Mouse (Mus musculus) layer of hippocampus, adult 9-11 months (tissue): Measurements from ENCODE around the gene Alkbh1.

Source experiments
- DNase-seq: peaks from one replicate; pipeline ENCODE4 v3.0.0; 2022

The Alkbh1 gene

DNA sequence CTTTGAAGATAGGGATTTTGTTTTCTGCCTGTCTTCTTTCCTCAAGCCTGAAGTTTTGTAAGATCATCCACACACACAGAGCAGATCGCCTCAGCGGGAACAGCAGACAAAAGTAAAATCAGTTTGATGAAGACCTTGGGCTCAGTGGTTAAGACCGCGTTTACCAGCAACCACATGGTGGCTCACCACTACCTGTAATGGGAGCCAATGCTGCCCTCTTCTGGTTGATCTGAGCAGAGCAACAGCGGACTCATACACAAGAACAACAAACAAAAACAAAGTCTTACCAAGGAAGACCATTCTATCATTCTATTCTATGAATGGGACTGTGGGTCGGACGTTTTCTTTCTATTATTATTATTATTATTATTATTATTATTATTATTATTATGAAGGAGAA lies 27.1 kb downstream of the Alkbh1 start:
- DNase-seq = peak; percentile 17

DNA sequence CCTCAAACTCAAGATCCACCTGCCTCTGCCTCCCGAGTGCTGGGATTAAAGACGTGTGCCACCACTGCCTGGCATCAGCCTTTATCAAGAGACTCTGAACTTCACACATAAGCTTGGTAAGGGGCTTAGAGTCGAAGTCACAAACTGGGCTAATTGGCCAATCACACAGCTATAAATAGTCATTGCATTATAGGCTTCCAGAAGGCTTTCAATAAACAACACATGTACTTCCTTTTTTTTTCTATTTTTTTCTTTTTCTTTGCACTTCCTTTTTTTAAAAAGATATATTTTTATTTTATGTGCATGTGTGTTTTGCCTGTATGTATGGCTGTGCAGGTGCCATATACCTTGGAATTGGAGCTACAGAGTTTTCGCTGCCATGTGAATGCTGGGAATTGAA lies 28.5 kb downstream of the Alkbh1 start:
- DNase-seq = no peak

DNA sequence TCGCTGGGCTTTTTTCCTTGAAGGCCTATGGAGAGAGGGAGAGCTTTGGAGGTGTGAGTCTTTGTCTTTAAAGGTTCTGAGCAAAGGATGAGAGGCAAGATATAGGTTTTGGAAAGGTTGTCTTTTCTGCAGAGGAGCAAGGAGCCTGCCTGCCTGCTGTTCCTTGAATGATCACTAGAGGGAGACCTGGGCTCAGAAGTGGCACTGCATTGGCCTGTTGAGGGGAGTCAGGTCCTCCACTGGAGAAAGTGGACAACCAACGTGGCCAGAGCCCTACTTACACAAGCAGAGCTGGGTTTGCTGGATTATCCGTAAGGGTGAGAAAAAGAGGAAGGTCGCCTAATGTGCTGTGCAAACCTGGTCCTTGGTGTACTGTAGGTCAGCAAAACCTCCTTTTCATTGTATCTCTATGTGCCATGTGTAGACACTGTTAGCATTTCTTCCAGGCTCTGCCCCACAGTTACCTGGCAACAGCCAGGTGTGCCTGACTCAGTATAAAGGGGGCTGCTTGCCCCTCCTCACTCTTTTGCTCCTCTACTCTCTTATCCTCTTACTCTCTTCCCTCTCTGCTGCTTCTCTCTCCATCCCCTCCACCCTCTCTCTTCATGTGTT lies 30.5 kb downstream of the Alkbh1 start:
- DNase-seq = peak; percentile 42

DNA sequence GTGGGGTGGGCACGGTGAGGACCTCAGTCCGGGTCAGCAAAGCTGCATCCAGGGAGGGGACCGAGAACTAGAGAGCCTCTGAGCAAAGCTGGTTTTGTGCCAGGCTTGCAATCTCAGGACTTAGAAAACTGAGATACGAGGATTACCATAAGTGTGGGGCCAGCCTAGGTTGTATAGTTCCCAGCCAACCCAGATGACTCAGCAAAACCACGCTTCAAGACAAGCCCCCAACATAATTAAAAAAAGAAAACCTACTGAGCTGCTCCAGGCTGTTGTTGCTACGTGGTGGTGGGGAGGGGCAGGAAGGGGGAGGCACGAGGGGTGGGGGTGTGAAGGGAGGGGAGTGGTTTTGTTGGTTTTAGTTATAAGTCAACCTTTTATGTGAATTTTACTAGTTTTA lies 32.8 kb downstream of the Alkbh1 start:
- no peak for DNase-seq

DNA sequence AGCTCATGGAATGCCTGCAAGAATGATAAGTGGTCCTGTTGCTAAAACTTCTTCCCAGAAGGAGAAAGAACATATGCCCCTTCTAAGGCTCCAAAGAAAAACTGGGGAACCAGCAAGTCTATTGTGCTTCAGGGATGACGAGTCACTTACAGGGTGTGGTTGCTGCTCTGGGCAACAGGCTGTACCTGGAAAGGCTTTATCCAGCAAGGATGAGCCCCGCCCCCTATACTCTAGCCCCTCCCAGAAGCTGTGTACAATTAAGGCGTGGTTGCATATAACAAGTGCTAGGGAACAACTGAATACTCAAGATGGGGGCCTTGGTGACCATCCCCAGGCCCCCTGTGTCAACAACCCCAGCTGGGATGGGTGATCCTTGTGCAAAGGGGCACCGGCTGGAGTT lies 34.7 kb downstream of the Alkbh1 start:
- DNase-seq = no peak

DNA sequence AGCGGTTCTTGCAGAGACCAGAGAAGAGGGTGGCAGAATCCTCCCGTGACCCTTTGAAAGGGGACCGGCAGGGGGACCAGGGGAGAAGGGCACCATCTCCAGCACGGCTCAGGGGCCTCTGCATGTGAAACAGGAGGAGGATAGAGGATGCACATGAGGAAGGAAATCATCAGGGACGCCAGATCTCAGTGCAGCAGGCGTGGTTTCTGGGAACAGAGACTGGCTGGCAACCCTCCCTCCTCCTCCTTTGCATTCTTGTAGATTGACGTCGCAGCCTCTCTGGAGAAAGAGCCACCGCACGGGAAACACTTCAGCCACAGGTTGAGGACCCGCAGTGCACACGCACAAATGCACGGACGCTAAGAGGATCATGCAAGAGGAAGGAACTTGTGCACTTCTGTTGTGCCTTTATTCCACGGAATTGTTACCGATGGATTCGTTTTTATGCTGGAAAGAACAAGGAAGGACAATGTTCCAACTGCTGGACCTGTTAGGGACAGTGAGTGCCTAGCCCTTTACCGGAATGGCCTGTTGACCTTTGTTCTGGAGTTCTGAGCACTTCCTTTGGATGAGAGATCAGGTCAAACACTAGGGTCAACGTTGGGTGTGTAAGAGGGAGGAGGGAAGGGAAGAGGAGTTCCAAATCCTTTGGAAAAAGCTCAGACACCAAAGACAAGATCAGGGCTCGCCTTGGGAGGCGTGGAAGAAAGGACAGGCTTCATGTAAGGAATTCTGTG lies 35.8 kb downstream of the Alkbh1 start:
- DNase-seq = no peak

DNA sequence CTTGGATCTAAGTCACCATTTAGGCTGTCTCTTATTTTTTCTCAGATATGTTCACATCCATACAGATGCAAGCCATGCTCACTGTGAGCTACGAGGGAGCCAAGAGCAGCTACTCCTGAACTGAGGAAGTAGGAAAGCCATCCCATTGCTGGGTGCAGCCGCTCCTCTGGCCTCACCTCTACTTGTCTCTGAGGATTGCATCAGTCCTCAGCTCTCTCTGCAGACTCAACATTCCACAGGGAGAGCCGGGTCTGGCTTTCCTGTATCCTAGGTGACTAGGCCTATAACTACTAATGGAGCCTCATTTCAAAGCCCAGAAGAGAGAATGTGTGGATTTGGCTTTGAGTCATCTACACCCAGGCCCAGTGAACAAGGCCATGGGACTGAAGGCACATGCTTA lies 38.1 kb downstream of the Alkbh1 start:
- no peak for DNase-seq

DNA sequence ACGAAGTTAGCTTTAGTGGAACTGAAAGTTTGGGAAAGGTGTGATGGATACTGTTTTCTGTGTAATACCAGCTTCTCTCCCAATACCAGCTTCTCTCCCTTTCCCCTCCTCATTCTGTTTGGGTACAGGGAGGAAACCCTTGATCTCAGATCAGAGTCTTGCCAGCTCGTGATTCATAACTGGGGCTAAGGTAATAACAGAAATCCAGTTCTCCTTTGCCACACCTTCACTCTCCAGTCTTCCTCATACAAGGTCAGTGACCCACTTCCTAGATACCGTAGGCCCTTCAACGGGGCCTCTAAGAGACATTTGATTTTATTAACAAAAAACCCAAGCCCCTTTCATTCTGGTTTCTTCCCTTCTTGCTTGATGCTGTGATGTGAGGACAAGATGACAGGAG lies 38.7 kb downstream of the Alkbh1 start:
- DNase-seq = no peak

DNA sequence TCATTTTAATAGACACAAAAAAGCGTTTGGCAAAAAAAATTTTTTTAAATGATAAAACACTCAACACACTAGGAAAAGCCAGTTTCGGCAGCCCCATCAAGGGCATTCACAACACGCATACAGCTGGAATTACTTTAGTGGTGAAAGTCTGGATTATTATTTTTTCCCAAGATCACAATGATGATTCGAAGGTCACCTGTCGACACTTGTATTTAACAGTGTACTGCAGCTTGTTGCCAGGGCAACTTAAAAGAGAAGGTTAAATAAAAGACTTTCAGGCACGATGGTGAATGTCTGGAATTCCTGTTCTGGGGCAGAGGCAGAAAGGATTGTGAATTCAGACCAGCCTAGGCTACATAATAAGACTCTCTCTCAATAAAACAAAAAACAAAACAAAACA lies 41.9 kb downstream of the Alkbh1 start:
- no peak for DNase-seq

DNA sequence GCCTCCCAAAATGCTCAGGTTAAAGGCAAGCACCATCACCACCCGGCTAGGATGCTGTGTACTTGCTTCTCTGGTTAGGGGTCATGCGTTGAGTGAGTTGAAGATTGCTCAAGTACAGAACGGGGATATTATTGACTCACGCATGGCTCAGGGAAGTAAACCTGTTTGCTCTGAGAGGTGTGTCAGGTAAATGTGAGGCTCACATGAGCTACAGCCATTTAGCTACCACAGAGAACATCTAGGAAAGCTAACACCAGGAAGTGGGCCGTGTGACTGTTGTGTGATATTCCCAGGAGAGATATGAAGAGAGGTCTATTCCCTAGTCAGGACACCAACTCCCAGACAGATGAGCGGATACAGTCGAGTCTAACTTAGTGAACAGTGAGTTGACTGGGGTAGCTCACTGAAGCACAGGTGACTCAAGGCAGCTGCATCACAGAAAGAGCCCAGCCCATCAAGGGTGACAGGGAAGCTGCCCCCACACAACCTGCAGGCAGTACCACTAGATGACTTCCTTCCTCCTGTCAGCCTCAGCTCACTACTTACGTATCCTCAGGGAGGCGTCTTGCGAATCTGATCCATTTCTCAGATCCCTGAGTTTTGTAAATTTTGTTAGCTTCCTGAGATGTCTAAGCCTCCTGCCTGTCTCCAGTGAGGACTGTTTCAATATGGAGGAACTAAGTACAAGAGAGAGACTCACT lies 44.5 kb downstream of the Alkbh1 start:
- no peak for DNase-seq

DNA sequence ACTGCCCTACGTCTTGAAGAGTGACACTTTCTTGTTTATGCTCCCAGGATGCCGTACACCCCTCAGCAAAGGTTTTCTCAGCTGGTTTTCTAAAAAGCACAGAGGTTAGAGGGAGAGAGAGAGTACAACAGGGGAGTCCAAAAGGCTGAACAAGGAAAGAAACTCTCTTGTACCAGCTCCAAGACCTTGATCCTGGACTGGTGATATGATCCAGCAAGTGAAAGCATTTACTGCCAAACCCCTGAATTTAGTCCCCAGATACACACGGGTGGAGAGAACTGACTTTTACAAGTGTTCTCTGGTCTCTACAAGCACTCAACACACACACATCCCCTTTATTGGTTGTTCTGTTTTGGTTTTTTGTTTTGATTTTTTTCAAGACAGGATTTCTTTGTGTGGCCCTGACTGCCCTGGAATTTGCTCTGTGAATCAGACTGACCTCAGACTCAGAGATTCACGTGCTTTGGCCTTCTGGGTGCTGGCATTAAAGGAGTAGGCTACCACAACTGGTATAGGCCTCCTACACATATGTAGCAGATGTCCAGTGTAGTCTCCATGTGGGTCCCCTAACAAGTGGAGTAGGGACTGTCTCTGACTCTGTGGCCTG lies 45.9 kb downstream of the Alkbh1 start:
- no peak for DNase-seq

DNA sequence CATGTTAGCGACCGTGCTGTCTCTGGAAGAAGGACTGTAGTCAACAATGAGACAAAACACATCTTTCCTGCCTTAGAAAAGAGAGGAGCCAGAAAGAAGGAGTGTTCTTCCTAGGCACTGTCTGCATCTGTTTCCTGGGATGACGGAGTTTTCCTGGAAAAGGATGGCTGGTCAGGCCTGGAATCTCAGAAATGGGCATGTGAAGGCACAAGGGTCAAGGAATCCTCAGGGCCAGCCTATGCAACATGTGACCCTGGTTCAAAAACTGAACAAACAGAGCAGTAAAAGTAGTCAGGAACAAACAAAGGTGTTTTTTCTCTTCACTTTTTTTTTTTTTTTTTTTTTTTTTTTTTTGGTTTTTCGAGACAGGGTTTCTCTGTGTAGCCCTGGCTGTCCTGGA lies 46.7 kb downstream of the Alkbh1 start:
- no peak for DNase-seq

DNA sequence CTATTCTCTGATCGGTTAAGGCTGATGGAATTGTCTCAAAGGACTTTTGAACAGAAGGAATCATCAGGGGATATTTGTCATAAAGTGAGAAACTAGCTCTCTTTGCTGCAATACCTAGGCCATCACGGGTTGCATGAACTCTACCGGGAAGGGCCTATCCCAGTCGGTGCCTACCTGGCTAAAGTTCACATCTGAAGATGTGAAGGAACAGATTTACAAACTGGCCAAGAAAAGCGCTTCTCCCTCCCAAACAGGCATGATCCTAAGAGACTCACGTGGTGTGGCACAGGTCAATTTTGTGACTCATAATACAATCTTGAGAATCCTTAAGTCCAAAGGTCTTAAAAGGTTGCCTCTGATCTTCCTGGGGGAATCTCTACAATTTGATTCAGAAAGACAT lies 49.5 kb downstream of the Alkbh1 start:
- no peak for DNase-seq

DNA sequence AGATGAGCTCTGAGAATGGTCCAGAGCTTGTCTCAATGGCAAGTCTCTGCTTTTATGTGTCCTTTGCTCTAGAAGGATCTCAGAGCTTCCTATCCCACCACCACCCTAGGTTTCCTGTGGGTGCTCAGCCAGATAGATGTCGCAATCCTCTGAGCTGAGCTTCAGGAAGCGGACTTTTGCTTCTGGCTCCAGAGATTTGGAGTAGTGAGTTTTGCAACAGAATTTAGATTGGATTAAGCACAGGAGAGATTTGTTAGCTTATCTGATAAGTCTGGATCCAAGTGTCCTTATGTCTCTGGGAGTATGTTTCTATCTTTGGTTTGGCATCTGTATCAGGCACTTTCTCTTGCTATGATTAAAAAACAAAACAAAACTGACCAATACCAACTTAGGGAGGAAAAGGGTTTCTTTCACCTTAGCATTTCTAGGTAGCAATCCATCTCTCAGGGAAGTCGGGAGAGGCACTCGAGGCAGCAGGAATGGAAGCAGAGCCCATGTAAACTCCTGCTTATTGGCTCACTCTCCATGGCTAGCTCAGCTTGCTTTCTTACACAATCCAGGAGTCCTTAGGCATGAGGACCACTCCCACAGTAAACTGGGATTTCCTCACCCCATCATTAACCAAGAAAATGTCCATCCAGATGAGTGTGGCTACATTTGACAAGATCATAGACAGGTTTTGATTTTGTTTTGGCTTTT lies 50.2 kb downstream of the Alkbh1 start:
- no peak for DNase-seq

DNA sequence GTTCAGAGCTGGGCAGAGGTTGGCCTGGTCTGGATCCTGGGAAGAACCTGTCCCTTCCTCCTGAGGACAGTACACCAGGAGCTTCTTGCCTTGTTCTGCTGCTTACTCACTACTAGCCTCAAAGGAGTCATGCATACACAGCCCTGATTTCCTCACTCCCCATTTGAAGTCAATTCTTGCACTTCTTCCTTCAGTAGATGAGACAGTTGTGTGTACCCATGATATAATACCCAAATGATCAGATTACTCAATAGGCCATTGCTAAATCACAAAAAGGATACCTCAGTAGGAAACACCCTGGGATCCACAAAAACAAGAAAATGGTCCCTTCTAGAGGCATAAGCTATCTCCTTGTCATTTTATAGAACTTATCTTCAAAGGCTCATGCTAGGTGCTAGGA lies 52.5 kb downstream of the Alkbh1 start:
- no peak for DNase-seq

DNA sequence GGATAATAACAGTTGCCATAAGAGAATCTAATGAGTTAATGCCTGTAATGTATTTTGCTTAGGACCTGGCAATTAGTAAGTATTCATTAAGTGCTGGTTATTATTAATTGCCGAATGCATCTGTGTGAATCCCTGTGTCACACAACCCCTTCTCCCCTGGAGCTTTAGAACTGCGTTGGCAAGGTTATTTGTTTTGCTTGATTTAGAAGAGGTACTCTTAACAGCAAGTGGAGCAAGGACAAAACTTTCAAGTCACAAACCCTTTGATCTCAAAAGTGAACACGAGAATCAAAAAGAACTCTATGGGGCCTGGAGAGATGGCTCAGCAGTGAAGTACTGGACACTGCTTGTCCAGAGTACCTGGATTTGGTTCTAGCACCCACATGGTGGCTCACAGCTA lies 54.6 kb downstream of the Alkbh1 start:
- no peak for DNase-seq

DNA sequence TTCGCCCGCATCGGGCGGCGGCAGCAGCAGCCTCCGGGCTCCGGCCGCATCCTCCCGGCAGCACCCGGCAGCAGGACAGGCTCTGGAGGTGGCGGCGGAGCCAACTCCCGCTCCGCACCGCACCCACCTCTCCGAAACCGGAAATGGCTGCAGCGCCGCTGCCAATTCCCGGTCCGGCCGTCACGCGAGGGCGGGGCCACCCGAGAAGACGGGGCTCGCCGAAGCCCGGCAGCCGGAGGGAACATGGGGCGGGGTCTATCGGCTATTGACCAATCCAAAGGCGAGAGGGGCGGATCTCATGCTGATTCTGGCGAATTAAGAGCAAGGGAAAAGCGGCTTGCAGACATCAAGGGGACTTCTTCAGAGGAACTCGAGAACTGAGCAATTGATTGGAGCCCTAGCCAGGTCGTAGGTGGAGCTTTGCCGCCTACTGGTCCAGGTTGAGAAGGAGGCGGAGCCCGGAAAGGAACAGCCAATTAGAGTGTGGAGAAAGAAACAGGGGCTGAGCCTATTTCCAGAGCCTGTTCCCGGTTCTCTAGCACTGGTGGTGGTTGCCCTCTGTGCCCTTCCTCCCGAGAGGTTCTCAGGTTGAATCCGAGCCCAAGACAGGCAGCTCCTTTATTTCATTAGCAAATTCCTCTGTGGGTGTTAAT lies 55.6 kb downstream of the Alkbh1 start, which contains the start of gene Sptlc2:
Sptlc2 (minus strand) TSS at position 234 of the 653 bp plus-strand sequence.
- peak; percentile 99 for DNase-seq

DNA sequence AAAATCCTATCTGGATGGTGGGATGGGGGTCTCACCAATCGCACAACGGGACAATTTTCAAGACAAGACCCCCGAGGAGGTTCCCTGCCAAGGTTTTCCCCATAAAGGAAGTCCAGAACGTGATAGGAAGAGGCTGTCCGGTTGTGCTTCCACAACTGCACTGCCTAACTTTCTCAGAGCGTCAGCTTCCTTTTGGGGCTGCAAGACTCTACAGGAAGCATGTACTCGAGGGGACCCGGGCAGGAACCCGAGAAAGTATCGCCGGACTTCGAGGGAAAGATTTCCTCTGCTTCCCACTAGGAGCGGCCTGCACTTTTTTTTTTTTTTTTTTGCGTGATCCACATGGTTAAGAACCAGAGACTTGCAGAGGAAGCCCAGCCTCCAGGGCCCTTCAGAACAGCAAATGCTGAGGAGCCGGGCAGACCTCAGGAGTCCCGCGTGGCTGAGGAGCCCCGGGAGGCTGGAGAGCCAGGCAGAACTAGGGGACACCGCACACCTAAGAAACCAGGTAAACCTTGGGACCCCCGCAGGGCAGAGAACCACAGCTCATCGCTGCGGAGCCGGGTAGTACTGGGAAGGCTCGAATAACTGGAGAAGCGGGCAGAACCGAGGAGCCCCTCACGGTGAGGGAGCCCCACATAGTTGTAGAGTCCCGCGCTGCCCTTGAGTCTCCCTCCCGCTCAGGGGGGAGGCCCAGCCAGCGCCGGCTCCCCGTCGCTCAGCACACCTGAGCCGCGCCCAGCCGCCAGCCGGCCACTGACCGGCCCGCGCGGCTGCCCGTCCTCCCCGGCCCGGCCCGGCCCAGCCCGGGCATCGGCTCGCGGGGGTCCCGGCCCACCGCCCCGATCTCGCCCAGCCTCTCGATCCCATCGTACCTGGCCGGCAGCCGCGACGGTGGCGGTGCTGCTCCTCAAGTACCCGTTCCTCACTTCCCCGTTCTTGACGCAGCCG lies 56.4 kb downstream of the Alkbh1 start:
- peak; percentile 31 for DNase-seq

DNA sequence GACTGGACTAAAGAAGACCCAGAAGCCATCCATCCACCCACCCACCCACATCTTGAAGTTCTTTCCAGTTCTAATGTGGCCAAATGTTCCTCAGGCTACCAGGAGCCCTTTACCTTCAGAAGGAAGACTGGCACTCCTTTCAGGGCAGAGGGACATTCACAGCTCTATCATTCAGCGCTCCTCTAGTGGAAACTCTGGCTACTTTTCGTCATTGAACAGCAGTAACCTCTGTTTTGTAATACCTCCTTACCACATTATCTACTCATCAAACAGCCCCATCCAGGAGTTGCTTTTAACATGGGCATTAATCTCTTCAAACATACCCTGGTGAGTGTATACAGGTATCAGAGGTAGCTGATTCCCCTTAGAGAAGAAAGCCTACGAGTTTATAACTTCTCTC lies 58.8 kb downstream of the Alkbh1 start:
- DNase-seq = no peak

DNA sequence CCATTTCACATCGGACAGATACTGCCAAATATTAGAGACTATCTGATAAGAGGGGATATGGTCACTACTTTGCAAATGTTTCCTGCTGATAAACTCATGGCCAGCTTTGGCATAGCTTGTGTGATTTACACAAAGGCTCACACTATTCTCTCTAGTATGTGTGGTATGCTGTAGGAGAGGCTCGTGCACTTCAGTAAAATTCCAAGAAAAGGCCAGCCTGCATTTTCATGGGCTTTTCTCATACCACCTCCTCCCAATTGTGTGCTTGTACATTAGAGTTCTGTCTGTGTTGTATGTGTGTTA lies 62.5 kb downstream of the Alkbh1 start:
- no peak for DNase-seq

DNA sequence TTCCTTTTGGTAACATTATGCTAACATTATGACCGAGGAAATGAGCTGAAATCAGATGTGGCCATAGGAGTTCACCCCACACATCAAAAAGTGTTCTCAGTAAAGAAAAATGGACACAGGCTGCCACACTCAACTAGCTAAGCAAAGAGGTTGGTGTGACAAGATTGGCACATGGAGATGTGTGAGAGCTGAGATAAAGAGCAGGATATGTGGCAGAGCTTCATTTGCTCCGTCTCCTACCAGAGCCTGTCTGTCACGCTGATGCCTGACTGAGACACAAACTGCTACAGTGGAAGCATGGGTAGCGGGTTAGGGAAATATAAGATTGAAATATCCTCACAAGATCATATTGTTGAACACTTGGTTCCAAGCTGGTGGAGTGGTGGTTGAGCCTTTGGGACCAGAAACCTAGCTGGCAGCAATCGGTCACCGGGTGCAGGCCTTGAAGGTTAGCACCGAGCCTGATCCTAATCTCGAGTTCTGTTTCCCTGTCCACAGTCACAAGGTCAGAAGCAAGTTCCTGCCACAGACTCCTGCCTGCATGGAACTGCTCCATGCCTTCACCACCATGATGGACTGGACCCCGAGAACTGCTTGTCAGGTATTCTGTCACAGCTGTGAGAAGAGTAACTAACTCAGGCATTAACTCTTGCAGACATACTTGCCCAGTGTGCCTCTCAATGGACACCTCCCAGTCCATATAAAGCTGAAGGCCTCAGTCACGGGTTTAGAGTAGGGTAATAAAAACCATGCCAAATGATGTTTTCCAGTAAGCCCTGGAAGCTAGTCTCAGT lies 63.0 kb downstream of the Alkbh1 start:
- DNase-seq = no peak
